9 mouse cellular contexts compared by ENCODE assay signal in the genomic region with DNA sequence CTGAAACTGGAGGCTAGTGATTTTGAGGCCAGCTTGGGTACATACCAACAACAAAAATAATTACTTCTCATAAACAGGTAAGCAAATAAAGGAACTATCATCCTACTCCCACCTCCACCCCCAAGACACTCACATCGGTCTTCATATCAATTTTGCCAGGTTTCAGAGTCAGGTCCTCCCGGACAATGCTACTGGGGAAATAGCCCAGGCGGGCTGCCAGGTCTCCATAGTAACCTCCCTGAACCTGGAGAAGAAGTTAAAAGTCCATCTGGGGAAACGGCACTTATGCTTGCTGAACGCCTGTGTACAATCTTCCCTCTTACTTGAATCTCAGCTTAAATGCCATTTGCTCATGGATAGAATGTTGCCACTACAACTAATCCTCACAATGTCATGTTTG. TPM values are rescaled to one million over a fixed set of nuclear protein-coding genes. Genes with fewer than 3 reads are reported as not detected.
A peak's percentile ranks its signal among the peaks of the same experiment; 100 is the strongest.
DNase-seq lines count a peak whose midpoint lies in the region; ATAC-seq lines count a peak whose summit lies in the region.
"Had no signal": no experiment of that assay in that cellular context is flagged by ENCODE, and none has a peak within 500 bp of the region (broad histone marks: within the 10 kb centered on the region; RNA-seq: fewer than 3 reads in every experiment).

No protein-coding gene starts in this region.

- peak overlapping the region; percentile 64 for H3K4me2 ChIP-seq in limb, embryonic 13.5 days (replicated peaks)
- peak overlapping the region; percentile 58 for H3K4me2 ChIP-seq in neural tube, embryonic 13.5 days

- H3K4me1 ChIP-seq in limb, embryonic 13.5 days, result peaks cover 23% of the 10 kb centered on the region
- H3K4me1 ChIP-seq in neural tube, embryonic 13.5 days (replicated peaks), result peaks cover 27% of the 10 kb centered on the region

- peak overlapping the region; percentile 66 for H3K9ac ChIP-seq in limb, embryonic 13.5 days
- H3K9ac ChIP-seq in neural tube, embryonic 13.5 days, result no peak overlapping the region

- H3K36me3 ChIP-seq in limb, embryonic 13.5 days, result peaks cover 26% of the 10 kb centered on the region
- peaks cover 32% of the 10 kb centered on the region for H3K36me3 ChIP-seq in neural tube, embryonic 13.5 days

- ATAC-seq in limb, embryonic 13.5 days (ENCODE audit: low FRiP score, low read depth), result no peak
- ATAC-seq in neural tube, embryonic 13.5 days (ENCODE audit: low read depth), result no peak

- H3K4me3 ChIP-seq in limb, embryonic 13.5 days, result peak overlapping the region; percentile 67
- peak overlapping the region; percentile 11; the same call in 1 of the 2 replicates for H3K4me3 ChIP-seq in neural tube, embryonic 13.5 days

- 61% methylated on average over 5 of the region's 5 CpGs for WGBS in limb, embryonic 13.5 days
- WGBS in neural tube, embryonic 13.5 days, result 47% methylated on average over 5 of the region's 5 CpGs

- H3K9me3 ChIP-seq in limb, embryonic 13.5 days, result no peaks in the 10 kb centered on the region
- no peaks in the 10 kb centered on the region for H3K9me3 ChIP-seq in neural tube, embryonic 13.5 days

- peak; percentile 60 for DNase-seq in ovary, postnatal 36 days (ENCODE audit: low spot score)
- no peak for DNase-seq in ovary, postnatal 10 days (ENCODE audit: low spot score)
- DNase-seq in heart, adult 8-10 months (ENCODE audit: low spot score), result peak; percentile 69
- no peak for DNase-seq in spleen, adult 18-20 months
- no peak for DNase-seq in embryo, embryonic 10.5 days (ENCODE audit: low spot score)
- no peak for DNase-seq in frontal cortex, postnatal 36 days (ENCODE audit: low spot score in 2 of 2)

- H3K27ac ChIP-seq in limb, embryonic 13.5 days, result peak overlapping the region; percentile 94; the same call in 1 of the 2 replicates
- H3K27ac ChIP-seq in neural tube, embryonic 13.5 days (replicated peaks), result peak overlapping the region; percentile 89

- no peaks in the 10 kb centered on the region for H3K27me3 ChIP-seq in limb, embryonic 13.5 days
- no peaks in the 10 kb centered on the region for H3K27me3 ChIP-seq in neural tube, embryonic 13.5 days

RNA-seq across cellular contexts. Expression of a gene that starts 0.8 kb away (rescaled TPM):
- not detected for total RNA-seq in heart, adult 8-10 months (2022)
- 2.6 and 4.5 TPM in 2 replicates for polyA plus RNA-seq in limb, embryonic 13.5 days (2015; fragmentation: Nextera tagmentation; extraction: Ambion mirVana)
- polyA plus RNA-seq in neural tube, embryonic 13.5 days (2015; fragmentation: Nextera tagmentation; extraction: Ambion mirVana), result 0.35 TPM in 1 of 2 replicates, not detected in the other
- polyA plus RNA-seq: large intestine, adult 2 months had no signal

RNA-seq across cellular contexts. Expression of a gene that starts 0.9 kb away (rescaled TPM):
- under 1 TPM in 3 of 4 experiments, not detected in 1; 0.52 to 0.89 (median 0.53) TPM for total RNA-seq in heart, adult 8-10 months (2022)
- 126 and 145 TPM in 2 replicates for polyA plus RNA-seq in limb, embryonic 13.5 days (2015; fragmentation: Nextera tagmentation; extraction: Ambion mirVana)
- 9.7 and 13.9 TPM in 2 replicates for polyA plus RNA-seq in neural tube, embryonic 13.5 days (2015; fragmentation: Nextera tagmentation; extraction: Ambion mirVana)

RNA-seq across cellular contexts. Expression of a gene that starts 1.3 kb away (rescaled TPM):
- 10 to 100 TPM in 3 of 4 experiments, 1 to 10 TPM in 1; 9.4 to 13.5 (median 12.3) TPM for total RNA-seq in heart, adult 8-10 months (2022)
- polyA plus RNA-seq in limb, embryonic 13.5 days (2015; fragmentation: Nextera tagmentation; extraction: Ambion mirVana), result 69.4 and 71.7 TPM in 2 replicates
- 114 and 125 TPM in 2 replicates for polyA plus RNA-seq in neural tube, embryonic 13.5 days (2015; fragmentation: Nextera tagmentation; extraction: Ambion mirVana)

RNA-seq across cellular contexts. Expression of a gene that starts 13.4 kb away (rescaled TPM):
- 10 to 100 TPM; 60.7 to 62.6 (median 62.2) TPM for total RNA-seq in heart, adult 8-10 months (2022)
- polyA plus RNA-seq in limb, embryonic 13.5 days (2015; fragmentation: Nextera tagmentation; extraction: Ambion mirVana), result 74.3 and 76.0 TPM in 2 replicates
- polyA plus RNA-seq in neural tube, embryonic 13.5 days (2015; fragmentation: Nextera tagmentation; extraction: Ambion mirVana), result 78.8 and 89.1 TPM in 2 replicates

RNA-seq across cellular contexts. Expression of a gene that starts 15.5 kb away (rescaled TPM):
- 10 to 100 TPM; 14.1 to 19.5 (median 15.8) TPM for total RNA-seq in heart, adult 8-10 months (2022)
- polyA plus RNA-seq in limb, embryonic 13.5 days (2015; fragmentation: Nextera tagmentation; extraction: Ambion mirVana), result 3.6 TPM in 2 replicates
- polyA plus RNA-seq in neural tube, embryonic 13.5 days (2015; fragmentation: Nextera tagmentation; extraction: Ambion mirVana), result 3.4 and 4.0 TPM in 2 replicates

Comparison
In these comparisons a context has a peak if more than half of its experiments do, and no peak if none do; other contexts are left out.
1. DNase-seq: peak in ovary, postnatal 36 days (single experiment) and heart, adult 8-10 months (single experiment); none in ovary, postnatal 10 days (single experiment), spleen, adult 18-20 months (0 of 2), embryo, embryonic 10.5 days (single experiment) and frontal cortex, postnatal 36 days (0 of 2).